Mouse (Mus musculus) CD4-positive, CD25-positive, alpha-beta regulatory T cell, adult 9 weeks (primary cell): ENCODE data around the gene Trim60. TPM values are rescaled to one million over a fixed set of nuclear protein-coding genes. Genes with fewer than 3 reads are reported as not detected.

Experiments used
- polyA plus RNA-seq: library from polyadenylated mRNA; unstranded; fragments of 100-300 nt; shearing (Covaris generic); gene quantifications from one replicate; pipeline ENCODE4 v1.2.1, GENCODE M21; 2017

The Trim60 gene
- not detected for polyA plus RNA-seq

GRCm38 (mm10) chr8:65018423-65018822, at the start of gene Trim60, which contains the start of gene Trim61:
Gene Trim60 (minus strand): TSS chr8:65018584.
Gene Trim61 (minus strand): TSS chr8:65018523.

DNA sequence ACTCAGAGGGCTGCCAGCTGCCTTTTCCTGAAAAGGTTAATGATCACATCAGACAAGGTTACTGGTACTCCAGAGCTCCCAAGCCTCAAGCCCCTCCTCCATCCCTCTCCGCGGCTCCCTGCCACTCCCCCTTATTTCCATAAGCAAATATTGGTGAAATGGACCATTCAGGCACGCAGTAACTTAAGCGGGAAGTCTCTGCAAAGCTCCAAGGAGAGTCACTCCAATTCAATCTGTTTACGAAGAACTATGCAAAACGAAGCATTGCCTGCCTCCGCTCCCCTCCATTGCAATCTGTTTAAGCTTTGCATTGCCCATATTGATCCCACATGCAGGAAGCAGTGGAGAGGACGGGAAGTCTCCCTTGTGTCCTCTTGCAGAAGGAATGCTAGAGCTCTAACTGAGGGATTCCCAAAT, 18.7 kb upstream of the Trim60 start, which contains the start of gene Apela:
Apela (minus strand) TSS at position 220 of the 417 bp plus-strand sequence.

DNA sequence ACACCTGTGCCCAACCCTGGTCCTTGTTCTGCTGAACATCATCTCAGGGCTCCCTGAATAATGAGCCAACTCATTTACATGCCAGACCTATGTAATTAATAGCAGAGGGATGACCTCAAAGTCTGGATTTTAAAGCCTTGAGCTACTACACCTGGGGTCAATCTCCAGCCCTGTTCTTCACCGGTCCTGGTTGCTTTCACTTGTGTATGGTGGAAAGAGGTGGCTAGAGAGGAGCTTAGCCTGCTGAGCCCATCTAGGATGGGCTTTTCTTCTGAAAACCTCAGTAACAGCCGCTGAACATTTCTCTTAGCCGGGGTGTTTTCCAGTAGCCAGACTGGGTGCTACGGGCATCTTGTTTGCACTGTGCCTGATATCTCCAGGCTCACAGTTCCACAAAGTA, 30.7 kb downstream of the Trim60 start, which contains the start of gene Trim75:
Trim75 (minus strand) TSS at position 101 of the 400 bp plus-strand sequence.

Other genes starting within 250 kb of the Trim60 start
- gene Klhl2, start 168.6 kb downstream of the Trim60 start, polyA plus RNA-seq, result 2.7 TPM
- 45.8 TPM for gene Tmem192, start 71.4 kb downstream of the Trim60 start, polyA plus RNA-seq
- not detected for gene Trim75, start 30.8 kb downstream of the Trim60 start, polyA plus RNA-seq
- gene Trim61, start 61 bp downstream of the Trim60 start, polyA plus RNA-seq, result not detected
- gene Apela, start 18.8 kb upstream of the Trim60 start, polyA plus RNA-seq, result not detected
- gene Gm10663, start 56.4 kb upstream of the Trim60 start, polyA plus RNA-seq, result not detected
- gene BC030870, start 111.0 kb upstream of the Trim60 start, polyA plus RNA-seq, result not detected